Mouse (Mus musculus) telencephalon, adult 2 months (tissue): ENCODE measurements around the gene Slc25a36.

ENCODE experiments used
- DNase-seq: peaks from one replicate; pipeline ENCODE4 v3.0.0-alpha.2; 2011; ENCODE audit warnings: low read depth, low spot score

The Slc25a36 gene

GRCm38 (mm10) chr9:97110571-97111390 is at the start of gene Slc25a36:
Gene Slc25a36 (minus strand): TSS chr9:97111157.
- peak; percentile 96 for DNase-seq

- DNase-seq: no peak
Measured at GRCm38 (mm10) chr9:97158412-97158811, 47.5 kb upstream of the Slc25a36 start.

GRCm38 (mm10) chr9:97155981-97156380 is 45.0 kb upstream of the Slc25a36 start:
- no peak for DNase-seq

GRCm38 (mm10) chr9:97154956-97155355 is 44.0 kb upstream of the Slc25a36 start:
- DNase-seq: no peak

- DNase-seq: no peak
Measured at GRCm38 (mm10) chr9:97153006-97153405, 42.0 kb upstream of the Slc25a36 start.

- no peak for DNase-seq
Measured at GRCm38 (mm10) chr9:97147270-97147669, 36.3 kb upstream of the Slc25a36 start.

GRCm38 (mm10) chr9:97145351-97145750 is 34.4 kb upstream of the Slc25a36 start:
- no peak for DNase-seq

- no peak for DNase-seq
Measured at GRCm38 (mm10) chr9:97143416-97143815, 32.5 kb upstream of the Slc25a36 start.

GRCm38 (mm10) chr9:97142558-97142957 is 31.6 kb upstream of the Slc25a36 start:
- DNase-seq: peak; percentile 18

- DNase-seq: no peak
Measured at GRCm38 (mm10) chr9:97141723-97142122, 30.8 kb upstream of the Slc25a36 start.

GRCm38 (mm10) chr9:97140145-97140932 is 29.4 kb upstream of the Slc25a36 start:
- DNase-seq: peak; percentile 27

GRCm38 (mm10) chr9:97137678-97138077 is 26.7 kb upstream of the Slc25a36 start:
- DNase-seq: no peak

- no peak for DNase-seq
Measured at GRCm38 (mm10) chr9:97137116-97137515, 26.2 kb upstream of the Slc25a36 start.

- no peak for DNase-seq
Measured at GRCm38 (mm10) chr9:97135866-97136265, 24.9 kb upstream of the Slc25a36 start.

GRCm38 (mm10) chr9:97133178-97133577 is 22.2 kb upstream of the Slc25a36 start:
- DNase-seq: no peak

GRCm38 (mm10) chr9:97130001-97130400 is 19.0 kb upstream of the Slc25a36 start:
- no peak for DNase-seq

- no peak for DNase-seq
Measured at GRCm38 (mm10) chr9:97123934-97124692, 13.2 kb upstream of the Slc25a36 start.

- DNase-seq: no peak
Measured at GRCm38 (mm10) chr9:97121432-97121831, 10.5 kb upstream of the Slc25a36 start.

- DNase-seq: no peak
Measured at GRCm38 (mm10) chr9:97114271-97114670, 3.3 kb upstream of the Slc25a36 start.

GRCm38 (mm10) chr9:97113555-97113929 is 2.6 kb upstream of the Slc25a36 start:
- DNase-seq: no peak

GRCm38 (mm10) chr9:97112797-97113554 is 2.0 kb upstream of the Slc25a36 start:
- DNase-seq: no peak
